Mouse (Mus musculus) CD4-positive, CD25-positive, alpha-beta regulatory T cell, adult 2 months (primary cell): ENCODE measurements at regions not wholly inside any gene's neighbourhood (a gene's known extent, or its start where the extent isn't known, plus 50 kb on each side); places are given as distances from the start of the nearest gene placed in this dataset.
A peak's percentile ranks its signal among the peaks of the same experiment; 100 is the strongest.

ENCODE experiments used
- DNase-seq: peaks from one replicate; pipeline ENCODE4 v3.0.0-alpha.2; 2012; ENCODE audit warnings: low read depth, low spot score

DNA sequence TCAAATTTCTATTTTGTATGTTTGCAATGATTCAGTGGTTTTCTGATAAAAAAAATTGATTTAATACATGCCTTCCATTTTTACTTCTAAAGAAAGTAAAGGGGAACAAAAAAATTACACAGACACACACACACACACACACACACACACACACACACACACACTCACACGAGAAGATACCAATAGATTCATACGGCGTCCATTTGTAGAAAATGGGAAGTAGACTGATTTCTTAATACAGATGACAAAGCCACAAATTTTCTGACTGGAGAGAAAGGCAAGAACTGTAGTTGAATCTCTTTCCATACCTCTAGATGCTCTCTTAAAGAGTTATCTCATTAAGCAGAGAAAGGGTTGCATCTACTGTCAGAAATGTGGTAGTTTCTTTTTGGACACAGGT lies 424.9 kb upstream of the Dcn start:
- DNase-seq, result no peak

DNA sequence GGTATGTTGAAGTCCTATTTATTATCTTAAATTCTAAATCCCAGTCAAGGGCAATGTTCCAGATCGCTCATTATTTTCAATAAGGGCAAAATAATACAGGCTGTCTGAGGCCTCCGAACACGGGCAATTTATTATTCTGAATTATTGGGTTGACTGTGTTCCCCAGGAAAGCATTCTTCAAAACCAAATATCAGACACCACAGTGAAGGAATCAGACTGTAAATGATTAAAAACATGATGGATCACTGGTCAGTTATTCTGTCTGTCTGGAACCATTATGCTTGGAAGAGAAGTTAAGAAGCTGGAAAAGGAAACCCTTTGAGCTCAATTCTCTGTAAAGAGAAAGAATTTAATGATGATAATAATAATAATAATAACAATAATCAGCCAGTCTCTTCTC lies 417.4 kb upstream of the Dcn start:
- DNase-seq, result no peak

DNA sequence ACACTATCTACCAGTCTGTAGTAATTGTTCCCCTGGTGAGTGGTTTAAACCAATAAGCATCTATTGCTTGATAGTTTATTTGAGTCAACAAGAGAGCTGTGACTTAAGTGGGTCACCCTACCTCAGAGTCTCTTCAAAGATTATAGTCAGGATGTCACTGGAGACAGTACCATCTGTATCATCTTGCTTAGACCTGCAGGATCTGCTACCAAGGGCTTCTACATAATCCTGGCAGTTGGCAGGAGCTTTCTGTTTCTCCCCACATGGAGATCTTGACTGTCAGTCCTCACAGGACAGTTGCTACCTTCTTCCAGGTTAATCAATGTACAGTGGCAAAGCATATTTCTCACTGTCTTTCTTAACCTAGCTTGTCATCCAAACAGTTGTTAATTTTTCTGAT lies 414.9 kb upstream of the Dcn start:
- DNase-seq, result no peak

DNA sequence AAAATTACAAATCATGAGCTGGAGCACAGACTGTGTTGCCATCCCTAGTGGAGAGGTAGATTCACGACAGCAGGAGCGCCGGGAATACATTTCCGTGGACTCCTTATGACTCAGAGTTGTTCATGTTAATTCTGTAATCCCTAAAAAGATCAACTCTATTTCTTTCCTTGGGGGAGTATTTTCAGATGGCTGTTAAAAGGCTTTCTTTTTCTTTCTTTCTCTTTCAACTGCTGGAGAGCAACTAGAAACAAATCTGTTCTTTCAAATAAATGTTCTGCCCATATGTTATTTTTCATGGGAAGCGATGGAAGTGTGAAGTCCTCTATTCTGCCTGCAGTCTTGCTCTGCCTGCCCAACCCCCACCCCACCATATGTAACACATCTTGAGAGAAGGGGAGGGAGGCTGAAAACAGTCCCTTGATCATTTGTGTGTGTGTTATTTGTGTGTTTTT lies 401.4 kb upstream of the Dcn start:
- DNase-seq, result no peak

DNA sequence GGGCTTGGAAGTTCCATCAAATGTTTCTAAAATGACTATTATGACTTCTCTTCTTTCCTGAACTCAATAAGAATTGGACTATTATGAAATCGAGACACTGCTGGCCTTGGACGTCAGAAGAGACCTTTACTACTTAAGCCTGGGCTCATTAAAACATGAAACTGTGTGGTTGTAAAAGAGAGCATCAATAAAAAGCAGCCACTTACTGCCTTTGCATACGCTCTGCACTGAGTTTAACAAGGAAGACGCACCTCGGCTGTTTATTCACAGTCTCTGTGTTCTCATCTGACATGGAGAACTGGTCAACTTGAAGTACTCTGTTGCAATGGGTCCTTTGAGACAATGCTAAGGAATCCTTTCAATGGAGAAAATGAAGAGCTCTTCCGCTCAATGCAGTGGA lies 399.8 kb upstream of the Dcn start:
- no peak for DNase-seq

DNA sequence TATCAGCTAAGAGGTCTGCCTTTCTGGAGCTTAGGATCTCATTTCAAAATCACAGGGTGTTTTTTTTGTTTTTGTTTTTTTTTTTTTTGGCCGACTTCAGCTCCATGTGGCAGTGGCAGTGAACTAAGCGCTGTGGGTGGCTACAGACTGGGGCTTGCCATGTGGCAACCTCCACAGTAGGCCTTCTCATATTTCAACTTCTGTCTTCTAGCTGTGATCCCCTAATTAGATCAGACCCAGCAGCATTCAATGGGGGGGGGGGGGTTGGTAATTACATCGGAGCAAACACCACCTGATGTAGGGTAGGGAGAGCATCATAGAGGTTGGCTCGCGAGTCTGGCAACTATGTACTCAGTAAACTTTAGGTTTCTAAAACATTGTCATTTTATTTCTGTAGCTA lies 392.1 kb upstream of the Dcn start:
- DNase-seq, result no peak

DNA sequence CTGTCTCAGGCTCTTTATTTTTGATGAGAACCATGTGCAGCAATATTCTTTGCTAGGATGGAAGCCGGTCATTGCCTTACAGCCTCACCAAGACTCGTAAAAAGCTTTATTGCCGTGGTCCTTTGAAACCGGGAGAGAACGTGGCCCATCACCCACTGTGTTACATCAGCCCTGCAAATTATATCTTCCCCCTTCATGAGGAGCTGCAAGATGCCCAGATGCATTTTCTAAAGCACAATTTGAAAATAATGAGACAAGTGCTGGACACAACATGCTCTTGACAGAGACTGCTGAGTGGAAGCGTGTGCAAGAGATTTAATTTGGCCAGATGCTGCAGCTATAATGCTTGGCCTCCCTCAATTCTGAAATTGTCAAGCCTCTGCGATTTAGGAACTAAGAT lies 389.2 kb upstream of the Dcn start:
- DNase-seq, result no peak

DNA sequence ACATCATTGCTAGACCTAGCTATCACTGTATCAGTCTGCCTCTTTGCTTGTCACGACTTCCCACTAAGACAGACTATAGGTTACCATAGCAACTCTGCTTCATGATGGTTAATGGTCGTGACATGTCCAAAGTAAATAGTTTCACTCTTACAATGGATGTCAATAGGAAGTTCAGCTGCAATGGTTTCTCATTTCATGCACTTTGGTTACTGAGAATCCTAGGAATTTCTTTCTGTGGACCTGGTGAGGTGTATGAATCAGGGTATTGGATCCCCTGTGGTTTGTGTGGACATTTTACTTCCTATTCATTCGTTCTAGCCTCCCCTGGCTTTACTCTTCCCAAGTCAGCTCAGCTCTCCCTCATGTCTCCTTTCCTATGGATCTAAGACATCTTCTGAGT lies 385.5 kb upstream of the Dcn start:
- DNase-seq, result no peak

DNA sequence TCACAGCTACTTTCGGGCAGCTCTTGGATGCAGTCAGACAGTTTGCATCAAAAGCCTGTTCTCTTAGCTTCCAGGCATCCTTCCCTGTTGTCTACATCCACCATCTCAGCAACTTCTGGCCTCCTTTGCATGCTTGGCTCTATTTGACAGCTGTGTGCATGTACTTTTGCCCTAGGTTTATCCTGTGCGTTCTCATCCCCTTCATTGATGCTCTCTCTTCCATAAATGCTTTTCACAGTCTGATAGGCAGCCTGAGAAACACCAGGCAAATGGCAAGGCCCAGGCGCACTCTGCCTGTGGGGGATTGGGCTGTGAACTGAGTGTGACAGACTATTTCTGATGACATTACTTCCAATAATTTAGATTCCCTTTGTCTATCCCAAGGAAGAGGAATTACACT lies 364.9 kb upstream of the Dcn start:
- no peak for DNase-seq

DNA sequence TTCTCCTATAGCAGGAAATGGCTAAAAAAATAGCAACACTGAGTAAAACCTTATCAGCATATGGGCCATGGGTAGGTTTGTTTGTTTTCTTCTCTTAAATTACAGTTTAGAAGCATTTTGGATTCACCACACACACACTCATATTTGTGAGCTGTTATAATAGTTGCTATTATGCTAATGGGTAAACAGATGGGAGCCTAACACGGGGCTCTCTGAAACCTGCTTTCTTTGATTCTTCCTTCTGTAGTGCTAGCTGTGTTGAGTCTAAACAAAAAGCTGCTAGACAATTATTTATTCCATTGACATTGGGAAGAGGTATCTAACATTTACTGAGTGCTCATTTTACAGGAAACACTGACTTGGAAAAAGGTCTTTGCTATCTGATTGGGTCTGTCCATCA lies 356.7 kb upstream of the Dcn start:
- no peak for DNase-seq

DNA sequence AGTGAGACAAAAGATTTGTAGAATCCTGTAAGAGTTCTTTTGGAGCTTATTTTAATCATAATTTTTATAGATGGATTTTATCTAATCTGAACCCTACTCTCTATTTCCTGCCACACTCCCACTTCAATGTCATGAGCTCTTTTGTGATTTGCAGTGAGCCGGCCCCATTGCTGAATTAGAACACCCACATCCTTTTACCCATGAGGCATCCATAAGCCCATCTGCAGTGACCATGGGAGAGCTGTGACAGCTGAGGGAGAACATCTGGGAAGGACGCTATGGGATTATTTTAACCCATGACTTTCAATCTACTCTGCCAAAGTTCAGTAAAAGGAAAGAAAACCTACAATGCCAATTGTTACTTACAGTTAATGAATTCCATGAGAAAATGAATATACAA lies 337.8 kb upstream of the Dcn start:
- DNase-seq, result no peak

DNA sequence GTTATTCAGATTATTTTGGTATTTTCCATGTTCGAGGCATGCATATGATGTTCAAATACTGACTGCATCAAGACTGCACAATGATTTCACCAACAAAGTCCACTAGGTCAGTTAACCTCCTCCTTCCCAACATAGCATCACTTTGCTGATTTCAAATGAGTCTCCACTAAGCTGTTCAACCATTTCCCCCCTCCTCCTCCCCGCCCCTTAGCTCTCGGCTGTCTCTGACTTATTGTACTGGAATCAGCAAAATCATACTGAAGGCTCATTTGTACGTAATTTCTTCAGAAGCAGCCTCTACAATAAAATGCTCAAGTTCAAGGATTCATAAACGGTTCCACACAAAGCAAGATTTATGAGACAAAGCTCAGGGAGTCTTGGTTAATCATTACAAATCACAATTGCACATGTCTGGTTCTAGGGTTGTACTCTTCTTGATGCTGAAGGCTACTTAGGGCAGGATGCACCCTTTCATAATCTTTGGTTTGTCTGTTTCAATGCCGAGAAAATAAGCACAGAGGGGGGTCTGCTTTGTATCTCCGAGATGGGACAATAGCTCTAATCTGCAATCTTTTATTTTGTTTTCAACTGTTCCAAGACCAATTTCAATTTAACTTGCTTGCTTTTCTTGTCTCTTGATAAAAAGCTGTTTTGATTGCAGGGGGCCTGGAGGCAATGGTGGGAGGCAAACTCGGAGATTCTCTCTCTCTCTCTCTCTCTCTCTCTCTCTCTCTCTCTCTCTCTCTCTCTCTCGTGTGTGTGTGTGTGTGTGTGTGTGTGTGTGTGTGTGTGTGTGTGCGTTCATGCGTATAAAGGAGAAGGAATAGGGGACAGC lies 320.6 kb upstream of the Dcn start:
- DNase-seq, result no peak

DNA sequence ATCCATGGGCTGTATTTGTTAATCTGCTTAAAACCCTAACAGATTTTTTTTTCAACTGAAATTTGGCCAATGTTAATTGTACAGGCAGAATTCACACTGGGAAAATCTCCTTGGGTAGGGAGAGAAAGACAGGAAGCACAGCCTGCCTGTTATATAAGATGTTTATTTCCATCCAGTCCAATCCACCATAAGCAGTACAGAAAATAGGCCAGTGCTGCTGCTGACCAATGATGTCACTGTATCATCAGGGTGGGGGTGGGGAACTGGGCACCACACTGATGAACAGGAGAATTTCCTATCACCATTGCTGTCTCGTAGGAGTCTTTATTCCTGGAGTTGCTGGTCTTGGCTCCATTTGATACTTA lies 320.0 kb upstream of the Dcn start:
- DNase-seq, result no peak

DNA sequence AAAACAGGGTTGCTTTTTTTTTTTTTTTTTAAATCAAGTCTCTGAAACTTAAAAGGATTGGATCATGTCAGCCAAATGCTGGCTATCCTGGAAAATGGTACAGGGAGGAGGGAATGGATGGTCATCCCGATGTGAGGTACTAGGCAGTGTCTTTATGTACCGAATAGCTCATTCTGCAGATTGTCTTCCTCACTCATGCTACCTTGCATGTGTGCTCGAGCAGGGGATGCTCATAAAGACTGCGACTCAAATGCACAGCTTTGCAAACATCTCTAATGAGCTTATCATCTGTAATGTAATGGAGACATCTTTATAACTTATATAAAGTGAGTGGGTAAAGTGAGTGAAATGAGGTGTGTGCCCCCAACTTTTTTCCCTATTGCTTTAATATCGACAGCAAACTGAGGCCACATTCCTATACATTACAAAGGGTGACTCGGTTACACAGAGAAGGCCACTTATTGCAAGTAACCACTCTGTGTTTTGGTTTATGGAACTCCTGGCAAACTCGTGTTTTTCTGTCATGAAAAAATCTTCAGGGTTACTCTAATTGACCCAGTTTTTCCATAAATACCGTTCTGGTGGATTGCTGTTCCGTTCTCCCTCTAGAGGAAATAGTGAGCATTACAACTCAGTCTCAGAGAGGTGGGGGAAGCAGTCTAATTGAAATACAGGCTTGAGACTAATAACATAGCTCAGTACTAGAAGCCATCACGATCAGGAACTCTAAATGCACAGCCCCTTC lies 319.4 kb upstream of the Dcn start:
- DNase-seq, result peak; percentile 74

DNA sequence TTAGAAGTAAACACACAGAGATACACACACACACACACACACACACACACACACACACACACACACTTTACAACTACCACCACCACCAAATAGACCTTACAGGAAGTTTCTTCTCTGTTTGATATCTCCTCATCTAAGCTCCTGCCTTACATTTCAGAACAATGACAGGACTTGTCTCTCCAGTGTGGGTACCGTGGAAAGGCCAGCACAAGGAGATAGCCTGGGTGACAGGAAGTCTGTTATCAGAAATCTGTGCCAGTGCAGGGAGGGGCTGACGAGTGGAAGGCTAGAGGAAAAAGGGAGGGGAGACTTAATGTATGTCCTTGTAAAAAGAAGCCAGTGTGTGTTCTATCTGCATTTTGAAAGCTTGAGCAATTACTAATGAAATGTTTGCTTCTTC lies 318.5 kb upstream of the Dcn start:
- DNase-seq, result peak; percentile 41

DNA sequence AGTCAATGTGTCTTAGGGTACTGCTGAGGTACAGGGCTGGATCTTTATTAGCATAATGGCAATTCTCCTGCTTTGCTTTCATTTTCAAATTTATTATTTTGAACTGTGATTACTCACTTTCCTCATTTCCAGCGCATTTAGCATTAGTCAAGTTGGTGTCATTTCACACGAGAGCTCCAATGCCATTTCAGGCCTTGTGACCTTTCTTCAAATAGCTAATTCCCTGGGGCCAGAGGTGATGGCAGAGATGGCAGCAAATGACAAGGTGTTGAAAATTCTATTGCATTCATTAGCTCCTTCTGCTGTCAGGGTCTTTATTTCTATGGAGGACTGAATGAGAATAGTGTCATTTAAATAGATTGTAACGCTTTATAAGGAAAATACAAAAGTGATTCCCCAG lies 300.9 kb upstream of the Dcn start:
- DNase-seq, result no peak

DNA sequence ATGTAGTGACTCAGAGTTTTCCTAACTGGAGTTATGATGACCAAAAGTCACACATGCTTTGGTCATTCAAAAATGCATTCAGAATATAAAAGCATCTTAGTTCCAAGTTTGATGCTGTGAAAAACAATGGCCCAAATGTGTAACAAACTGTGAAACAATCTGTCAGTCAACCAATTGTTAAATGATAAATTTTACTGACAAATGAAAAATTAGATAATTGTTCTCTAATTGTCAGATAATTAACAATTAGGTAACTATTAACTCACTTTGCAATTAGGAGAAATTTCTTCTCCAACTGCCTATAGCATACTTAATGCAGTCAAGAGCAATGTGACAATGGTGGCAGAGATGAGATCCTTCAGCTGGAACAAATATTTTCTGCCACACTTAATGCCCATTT lies 289.7 kb upstream of the Dcn start:
- DNase-seq, result no peak

DNA sequence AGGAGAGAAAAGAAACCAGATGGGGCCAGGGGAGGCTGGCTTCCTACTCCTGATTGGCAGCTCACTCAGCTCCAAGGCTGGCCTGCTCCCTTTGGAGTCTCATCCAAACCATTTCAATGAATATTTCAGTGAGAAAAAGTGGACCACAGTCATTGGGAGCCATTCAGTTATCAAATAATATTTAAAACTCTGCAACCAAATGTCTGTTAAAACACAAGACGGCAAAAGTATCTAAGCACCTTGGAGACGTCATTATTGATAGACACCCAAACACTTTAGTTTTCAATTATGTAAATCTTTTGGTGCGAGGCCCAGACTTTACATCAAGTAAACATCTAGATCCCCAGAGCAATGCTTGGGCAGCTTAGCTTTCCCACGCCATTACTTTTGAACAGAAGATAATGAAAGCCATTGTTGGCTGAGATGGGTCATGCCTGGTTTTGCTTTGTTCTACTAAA lies 268.1 kb upstream of the Dcn start:
- no peak for DNase-seq

DNA sequence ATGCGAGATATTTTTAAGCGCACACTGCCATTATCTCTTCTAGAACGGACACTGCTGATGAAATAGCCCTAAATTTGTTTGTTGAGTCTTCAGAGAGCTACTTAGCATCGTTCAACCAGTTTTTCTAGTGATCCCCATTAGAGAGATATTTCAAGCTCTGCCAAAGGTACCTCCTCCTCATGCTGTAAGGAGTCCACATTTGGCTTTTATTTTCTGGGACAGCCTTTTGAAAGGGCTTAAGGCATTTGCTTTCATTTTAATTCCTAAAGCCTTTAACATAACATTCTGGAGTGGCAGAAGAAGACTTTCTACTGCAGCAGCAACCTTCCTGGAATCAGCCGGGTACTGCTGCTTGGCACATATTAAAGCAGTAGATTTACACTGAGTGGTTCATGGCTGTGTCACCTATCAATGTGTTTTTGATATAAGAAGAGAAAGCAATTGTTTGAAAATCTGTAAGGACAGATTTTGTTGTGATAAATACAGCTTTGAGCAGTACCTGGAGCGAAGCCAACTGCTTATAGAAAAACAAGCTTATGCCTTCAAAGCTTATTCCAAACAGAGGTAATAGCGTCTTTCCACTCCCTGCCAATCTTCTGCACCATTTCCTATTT lies 267.5 kb upstream of the Dcn start:
- no peak for DNase-seq

DNA sequence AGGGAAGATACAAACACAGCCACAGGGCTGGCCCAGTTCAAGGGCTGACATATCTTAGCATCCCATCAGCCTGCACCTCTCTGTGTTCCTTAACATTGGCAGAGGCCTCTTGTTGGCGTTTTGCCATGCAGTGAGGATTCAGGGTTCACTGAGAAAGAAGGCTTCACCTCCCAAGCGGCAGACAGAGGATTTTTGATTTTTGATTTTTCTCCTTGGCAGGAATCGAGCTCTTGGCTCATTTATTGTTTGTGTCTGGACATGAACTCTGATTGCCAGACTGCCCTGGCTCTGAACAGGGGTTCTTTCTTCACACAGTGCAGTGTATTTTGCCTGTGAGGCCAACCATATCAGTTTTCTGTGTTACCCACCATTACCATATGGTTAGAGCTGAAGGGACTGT lies 259.9 kb upstream of the Dcn start:
- no peak for DNase-seq

DNA sequence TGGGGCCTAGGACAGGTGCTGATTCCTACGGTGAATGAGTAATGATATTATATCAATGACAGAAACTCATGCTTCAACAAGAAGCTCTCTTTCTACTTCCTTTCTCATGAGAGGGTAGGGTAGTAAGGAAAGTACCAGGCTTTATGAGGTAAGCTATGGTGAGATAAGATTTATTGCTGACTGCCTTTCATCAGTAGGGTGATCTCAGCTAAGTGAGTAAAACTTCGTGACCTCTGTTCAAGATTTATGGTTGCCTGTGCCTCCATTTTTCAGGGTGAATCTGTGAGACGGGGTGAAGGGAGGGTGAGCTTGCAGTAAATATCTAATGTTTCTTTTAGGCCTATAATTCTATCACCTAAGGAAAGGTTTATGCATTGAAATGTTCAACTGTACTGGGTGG lies 259.0 kb upstream of the Dcn start:
- DNase-seq, result peak; percentile 1

DNA sequence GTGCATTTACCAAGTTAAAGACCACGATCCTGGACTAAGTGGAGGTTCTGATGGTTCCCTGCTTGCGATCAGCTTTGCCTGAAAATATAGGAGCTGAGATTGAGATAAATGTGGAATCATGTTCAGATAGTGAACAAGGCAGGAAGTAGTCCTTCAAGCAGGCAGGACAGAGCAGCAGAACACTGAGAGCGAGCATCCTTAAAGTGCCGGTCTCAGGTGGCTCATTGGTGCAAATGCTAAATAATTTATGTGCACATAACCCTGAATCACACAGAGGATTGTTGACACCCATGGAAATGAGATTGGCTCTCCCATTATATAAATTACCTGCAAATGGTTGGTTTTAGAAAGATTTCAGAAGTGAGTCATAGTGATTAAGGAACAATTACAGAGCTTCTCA lies 243.8 kb upstream of the Dcn start:
- no peak for DNase-seq

DNA sequence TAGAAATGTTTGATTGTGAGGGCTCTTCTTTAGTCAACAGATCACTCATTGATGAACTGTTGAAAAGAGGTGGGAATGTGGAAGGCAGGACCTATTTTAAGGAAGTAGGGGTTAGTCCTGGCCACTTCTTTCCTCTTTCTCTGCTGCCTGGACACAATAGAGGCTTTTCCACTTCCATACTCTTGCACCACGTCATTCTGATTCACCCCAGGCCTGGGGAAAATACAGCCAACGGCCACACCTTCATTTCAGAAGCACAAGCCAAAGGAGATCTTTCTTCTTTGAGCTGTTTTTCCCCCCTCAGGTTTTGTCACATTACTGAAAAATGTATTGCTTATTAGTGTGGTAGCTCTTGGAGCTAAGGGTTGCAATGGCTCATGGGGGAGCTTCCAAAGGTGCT lies 237.9 kb upstream of the Dcn start:
- no peak for DNase-seq
